Mouse (Mus musculus) embryonic stem cell, embryonic (primary cell): ENCODE measurements around the gene Olfr576.

Source experiments
- CTCF ChIA-PET, 4 experiments: fragments of 300-600 bp in 2 of 4; fragments of 350-600 bp in 2 of 4; sonication (Branson Sonifier 250); formaldehyde crosslinking; loops; one replicate each; lab custom pipeline; 2022; ENCODE audit warnings: inconsistent platforms in 2 of 4; lab: Charles Lee
- POLR2A ChIA-PET, 4 experiments: fragments of 300-600 bp in 2 of 4; fragments of 350-600 bp in 2 of 4; sonication (Branson Sonifier 250); formaldehyde crosslinking; loops; one replicate each; lab custom pipeline; 2022; ENCODE audit warnings: antibody characterized with exemption in 4 of 4, inconsistent platforms in 1 of 4; lab: Charles Lee

The Olfr576 gene

DNA sequence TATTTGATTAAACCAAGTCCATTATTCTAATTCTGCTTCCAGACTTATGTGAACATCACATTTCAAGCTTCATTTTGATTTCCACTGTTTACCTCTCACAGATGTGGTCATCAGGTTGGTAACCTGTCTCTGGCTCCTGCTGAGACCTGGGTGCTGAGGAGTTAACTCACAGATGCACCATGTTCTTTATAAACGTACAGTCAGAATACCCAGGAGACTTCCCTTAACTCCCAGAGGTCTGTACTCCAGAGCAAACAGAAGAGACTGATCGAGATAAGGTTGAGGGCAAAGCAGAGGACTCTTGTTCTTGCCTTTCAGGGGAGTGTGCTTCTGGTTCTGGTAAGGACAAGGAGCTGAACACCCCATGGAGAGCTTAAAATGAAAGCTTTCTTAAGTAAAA is at the start of gene Olfr576:
Olfr576 (plus strand) TSS at position 301 of the 400 bp plus-strand sequence.
- POLR2A ChIA-PET = no interaction called here
- CTCF ChIA-PET = no interaction called here

GRCm38 (mm10) chr7:102915261-102915660 is 47.2 kb upstream of the Olfr576 start:
- ChIA-PET POLR2A (no interaction called here), CTCF (no interaction called here)

GRCm38 (mm10) chr7:102916405-102916804 is 46.1 kb upstream of the Olfr576 start:
- ChIA-PET CTCF (no interaction called here), POLR2A (interaction anchor here in 1 of 4 experiments (0.6 kb wide), 1 partner anchor 659 kb away, joined by 3 read pairs; no protein-coding TSS in a partner anchor)

DNA sequence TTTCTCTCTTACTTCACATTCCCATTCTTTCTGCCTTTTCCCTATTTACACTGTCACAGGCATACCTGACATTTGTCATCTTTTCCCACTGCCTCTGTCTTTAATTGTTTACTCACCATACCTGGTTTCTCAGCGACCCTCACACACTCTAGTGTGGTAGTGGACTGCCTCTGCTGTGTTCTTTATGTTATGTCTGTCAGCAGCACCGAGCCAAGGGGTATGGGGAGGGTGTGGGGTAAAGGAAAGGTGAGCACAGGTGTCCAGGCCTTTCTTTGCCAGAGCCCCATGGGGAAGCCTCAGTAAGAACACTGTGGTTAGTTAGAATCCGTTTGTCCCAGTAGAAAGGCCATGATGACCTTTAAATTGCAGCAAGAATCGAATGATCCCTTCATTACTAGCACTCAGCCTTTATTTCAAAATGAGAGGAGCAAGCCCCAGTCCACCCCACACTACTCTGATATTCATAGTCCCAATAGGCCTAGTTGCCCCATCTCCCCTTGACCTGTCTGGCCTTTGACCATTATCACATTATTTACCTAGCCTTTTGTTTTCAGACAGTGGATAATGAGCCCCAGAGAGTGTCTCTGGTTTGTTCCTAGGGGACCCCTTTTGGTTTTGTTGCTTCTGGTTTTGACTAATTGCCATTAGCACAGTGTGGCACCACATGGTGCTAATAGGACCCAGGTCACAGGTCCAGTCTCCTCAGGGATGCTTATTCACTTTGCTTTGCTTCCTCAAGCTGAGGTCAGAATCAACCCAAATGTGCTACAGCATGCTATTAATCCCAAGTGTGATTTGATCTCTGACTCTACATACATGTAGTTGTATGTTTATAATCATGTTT is 45.2 kb upstream of the Olfr576 start, which contains the start of gene Olfr571:
Olfr571 (minus strand) TSS at position 505 of the 844 bp plus-strand sequence.
- POLR2A ChIA-PET = no interaction called here

DNA sequence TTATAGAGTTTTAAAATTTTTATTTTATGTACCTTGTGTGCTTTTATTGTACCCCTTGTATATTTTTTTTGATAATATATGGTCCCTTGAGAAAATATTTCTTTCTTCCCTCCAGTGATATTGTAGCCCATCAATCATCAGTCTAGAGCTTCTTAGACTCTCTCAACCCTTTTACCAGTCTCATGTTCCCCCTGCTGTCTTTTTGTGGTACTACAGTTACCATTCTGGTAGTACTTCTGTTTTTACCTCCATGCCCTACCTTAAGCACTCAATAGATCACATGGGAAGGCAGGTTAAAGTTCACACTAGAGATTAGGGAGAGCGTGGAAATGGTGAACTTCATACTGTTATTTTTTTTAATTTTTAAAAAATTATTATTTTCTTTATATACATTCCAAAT is 42.8 kb upstream of the Olfr576 start:
- ChIA-PET CTCF (interaction anchor here (0.5 to 1.7 kb wide), 10 partner anchors 12 to 412 kb away, joined by 3 to 16 read pairs (median 4); partner anchors contain the start of genes Olfr556 (in 2 of the 4) and Olfr557 (in 2 of the 4)), POLR2A (no interaction called here)

More for the DNA sequence above, 45.2 kb upstream of the Olfr576 start, which contains the start of gene Olfr571:
- CTCF ChIA-PET = interaction anchor here in 1 of 4 experiments (1.2 kb wide), 1 partner anchor 222 kb away, joined by 3 read pairs; the partner anchor contains the start of gene Olfr557

DNA sequence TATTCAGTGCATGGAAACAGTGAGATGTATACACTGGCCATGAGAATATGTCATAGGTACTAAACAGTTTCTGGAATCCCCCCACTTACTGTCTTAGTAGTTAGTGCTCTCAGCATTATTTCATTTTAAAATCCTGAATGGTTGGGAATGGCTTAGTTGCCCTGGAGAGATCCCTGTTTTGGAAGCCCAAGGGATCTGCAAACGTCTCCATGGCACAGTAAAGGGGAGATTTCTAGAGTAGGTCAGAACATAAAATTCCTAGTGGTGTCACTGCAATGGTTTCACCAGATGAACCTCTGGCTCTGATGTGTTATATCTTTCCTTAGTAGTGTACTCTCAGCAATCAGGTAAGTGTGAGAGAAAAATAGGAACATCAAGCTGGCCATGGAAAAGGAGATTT is 38.4 kb upstream of the Olfr576 start, which contains the start of gene Olfr572:
Olfr572 (plus strand) TSS at position 301 of the 400 bp plus-strand sequence.
- POLR2A ChIA-PET = no interaction called here
- CTCF ChIA-PET = no interaction called here

- POLR2A ChIA-PET = no interaction called here
- CTCF ChIA-PET = no interaction called here
Observed at GRCm38 (mm10) chr7:102927105-102927504, 35.4 kb upstream of the Olfr576 start.

GRCm38 (mm10) chr7:102942475-102942874 is 20.0 kb upstream of the Olfr576 start, which contains the start of gene Olfr573-ps1:
Olfr573-ps1 (minus strand) TSS chr7:102942575.
- ChIA-PET CTCF (no interaction called here), POLR2A (no interaction called here)

- CTCF ChIA-PET = no interaction called here
- POLR2A ChIA-PET = no interaction called here
Observed at GRCm38 (mm10) chr7:102943417-102943816, 19.0 kb upstream of the Olfr576 start.

DNA sequence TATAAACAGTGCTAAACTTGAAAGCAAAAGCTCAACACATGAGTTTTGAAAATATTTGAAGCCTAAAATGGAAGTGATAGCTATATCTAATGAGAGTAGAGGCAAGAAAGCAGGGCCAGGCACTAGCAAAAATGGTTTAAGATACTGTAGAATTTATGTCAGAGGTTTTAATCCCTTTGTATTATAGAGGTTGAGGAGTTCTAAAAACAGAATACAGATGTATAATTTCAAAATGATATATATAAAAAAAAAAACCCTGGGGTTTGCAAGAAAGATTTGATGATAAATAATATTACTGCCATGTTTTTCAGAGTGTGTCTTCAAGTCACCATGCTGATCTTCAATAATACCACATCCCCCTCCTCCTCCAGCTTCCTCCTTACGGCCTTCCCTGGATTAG is 14.3 kb upstream of the Olfr576 start, which contains the start of gene Olfr574:
Olfr574 (plus strand) TSS at position 301 of the 400 bp plus-strand sequence.
- ChIA-PET POLR2A (no interaction called here), CTCF (interaction anchor here in 1 of 4 experiments (0.6 kb wide), 1 partner anchor 1268 kb away, joined by 3 read pairs; no protein-coding TSS in a partner anchor)

- POLR2A ChIA-PET = no interaction called here
- CTCF ChIA-PET = no interaction called here
Observed at GRCm38 (mm10) chr7:102950732-102951131, 11.7 kb upstream of the Olfr576 start.

GRCm38 (mm10) chr7:102958137-102958536 is 4.3 kb upstream of the Olfr576 start:
- CTCF ChIA-PET = no interaction called here
- POLR2A ChIA-PET = no interaction called here

- POLR2A ChIA-PET = no interaction called here
- CTCF ChIA-PET = no interaction called here
Observed at GRCm38 (mm10) chr7:102958593-102958992, 3.9 kb upstream of the Olfr576 start, which contains the start of gene Olfr575. Olfr575 (minus strand) TSS chr7:102958775.

GRCm38 (mm10) chr7:102974399-102974798 is 11.9 kb downstream of the Olfr576 start:
- CTCF ChIA-PET = no interaction called here

GRCm38 (mm10) chr7:102975843-102976242 is 13.4 kb downstream of the Olfr576 start, which contains the start of gene Olfr577:
Olfr577 (minus strand) TSS chr7:102975943.
- CTCF ChIA-PET = no interaction called here
- POLR2A ChIA-PET = no interaction called here

More at GRCm38 (mm10) chr7:102974399-102974798, 11.9 kb downstream of the Olfr576 start:
- POLR2A ChIA-PET = no interaction called here

GRCm38 (mm10) chr7:102989224-102989623 is 26.8 kb downstream of the Olfr576 start, which contains the start of gene Olfr578:
Olfr578 (minus strand) TSS chr7:102989324.
- CTCF ChIA-PET = no interaction called here

More at GRCm38 (mm10) chr7:102989224-102989623, 26.8 kb downstream of the Olfr576 start, which contains the start of gene Olfr578:
- POLR2A ChIA-PET = no interaction called here
